Mouse (Mus musculus): ENCODE measurements around the gene Lrit2. TPM values are rescaled to one million over a fixed set of nuclear protein-coding genes. Genes with fewer than 3 reads are reported as not detected.

Gene Lrit2
- polyA plus RNA-seq, 1 experiment: not detected

- Histone ChIP-seq H3K4me1 (ENCODE audit: control insufficient read depth, insufficient read depth, low read length) (no peaks in the 10 kb centered on the region), H3K27ac (ENCODE audit: control insufficient read depth, insufficient read depth, low read depth, low read length, poor library complexity) (no peak overlapping the region)
- 34% methylated on average over 3 of the region's 3 CpGs for WGBS
Observed at GRCm38 (mm10) chr14:37102484-37102883, 34.8 kb downstream of the Lrit2 start.

GRCm38 (mm10) chr14:37104747-37105146, 37.0 kb downstream of the Lrit2 start:
- Histone ChIP-seq H3K4me1 (ENCODE audit: control insufficient read depth, insufficient read depth, low read length) (no peaks in the 10 kb centered on the region), H3K27ac (ENCODE audit: control insufficient read depth, insufficient read depth, low read depth, low read length, poor library complexity) (no peak overlapping the region), H3K4me3 (replicated peaks; ENCODE audit: control insufficient read depth, low read depth, low read length) (no peak overlapping the region)
- 68% methylated on average over 5 of the region's 5 CpGs for WGBS
- TF ChIP-seq CTCF (IDR thresholded peaks at IDR 0.05; ENCODE audit: control insufficient read depth, insufficient read depth, low read length) (no peak), POLR2A (IDR thresholded peaks at IDR 0.05; ENCODE audit: borderline replicate concordance, control insufficient read depth, low read depth, low read length) (no peak)

More at GRCm38 (mm10) chr14:37102484-37102883, 34.8 kb downstream of the Lrit2 start:
- no peak overlapping the region for H3K4me3 ChIP-seq (replicated peaks; ENCODE audit: control insufficient read depth, low read depth, low read length)
- TF ChIP-seq POLR2A (IDR thresholded peaks at IDR 0.05; ENCODE audit: borderline replicate concordance, control insufficient read depth, low read depth, low read length) (no peak), CTCF (IDR thresholded peaks at IDR 0.05; ENCODE audit: control insufficient read depth, insufficient read depth, low read length) (no peak)

- TF ChIP-seq POLR2A (IDR thresholded peaks at IDR 0.05; ENCODE audit: borderline replicate concordance, control insufficient read depth, low read depth, low read length) (no peak), CTCF (IDR thresholded peaks at IDR 0.05; ENCODE audit: control insufficient read depth, insufficient read depth, low read length) (no peak)
- WGBS: 45% methylated on average over 7 of the region's 7 CpGs
- Histone ChIP-seq H3K27ac (ENCODE audit: control insufficient read depth, insufficient read depth, low read depth, low read length, poor library complexity) (no peak overlapping the region), H3K4me1 (ENCODE audit: control insufficient read depth, insufficient read depth, low read length) (no peaks in the 10 kb centered on the region), H3K4me3 (replicated peaks; ENCODE audit: control insufficient read depth, low read depth, low read length) (no peak overlapping the region)
Observed at GRCm38 (mm10) chr14:37105846-37106245, 38.1 kb downstream of the Lrit2 start.

- no peak for TF ChIP-seq CTCF (IDR thresholded peaks at IDR 0.05; ENCODE audit: control insufficient read depth, insufficient read depth, low read length)
- TF ChIP-seq POLR2A (IDR thresholded peaks at IDR 0.05; ENCODE audit: borderline replicate concordance, control insufficient read depth, low read depth, low read length): no peak
- Histone ChIP-seq H3K4me1 (ENCODE audit: control insufficient read depth, insufficient read depth, low read length) (no peaks in the 10 kb centered on the region), H3K4me3 (replicated peaks; ENCODE audit: control insufficient read depth, low read depth, low read length) (no peak overlapping the region), H3K27ac (ENCODE audit: control insufficient read depth, insufficient read depth, low read depth, low read length, poor library complexity) (no peak overlapping the region)
- 26% methylated on average over 8 of the region's 8 CpGs for WGBS
Observed at GRCm38 (mm10) chr14:37109460-37109859, 41.7 kb downstream of the Lrit2 start.

- Histone ChIP-seq H3K4me3 (replicated peaks; ENCODE audit: control insufficient read depth, low read depth, low read length) (no peak overlapping the region), H3K27ac (ENCODE audit: control insufficient read depth, insufficient read depth, low read depth, low read length, poor library complexity) (no peak overlapping the region), H3K4me1 (ENCODE audit: control insufficient read depth, insufficient read depth, low read length) (no peaks in the 10 kb centered on the region)
- TF ChIP-seq CTCF (IDR thresholded peaks at IDR 0.05; ENCODE audit: control insufficient read depth, insufficient read depth, low read length) (no peak), POLR2A (IDR thresholded peaks at IDR 0.05; ENCODE audit: borderline replicate concordance, control insufficient read depth, low read depth, low read length) (no peak)
- 31% methylated on average over 9 of the region's 9 CpGs for WGBS
Observed at GRCm38 (mm10) chr14:37109975-37110374, 42.2 kb downstream of the Lrit2 start.

GRCm38 (mm10) chr14:37110456-37110855, 42.7 kb downstream of the Lrit2 start:
- whole genome bisulfite sequencing: 86% methylated on average over 2 of the region's 2 CpGs
- TF ChIP-seq POLR2A (IDR thresholded peaks at IDR 0.05; ENCODE audit: borderline replicate concordance, control insufficient read depth, low read depth, low read length) (no peak), CTCF (IDR thresholded peaks at IDR 0.05; ENCODE audit: control insufficient read depth, insufficient read depth, low read length) (no peak)
- H3K4me1 ChIP-seq (ENCODE audit: control insufficient read depth, insufficient read depth, low read length): no peaks in the 10 kb centered on the region
- H3K27ac ChIP-seq (ENCODE audit: control insufficient read depth, insufficient read depth, low read depth, low read length, poor library complexity): no peak overlapping the region
- H3K4me3 ChIP-seq (replicated peaks; ENCODE audit: control insufficient read depth, low read depth, low read length): no peak overlapping the region

GRCm38 (mm10) chr14:37111371-37111770, 43.6 kb downstream of the Lrit2 start:
- TF ChIP-seq POLR2A (IDR thresholded peaks at IDR 0.05; ENCODE audit: borderline replicate concordance, control insufficient read depth, low read depth, low read length) (no peak), CTCF (IDR thresholded peaks at IDR 0.05; ENCODE audit: control insufficient read depth, insufficient read depth, low read length) (no peak)
- H3K4me3 ChIP-seq (replicated peaks; ENCODE audit: control insufficient read depth, low read depth, low read length): no peak overlapping the region
- no peaks in the 10 kb centered on the region for H3K4me1 ChIP-seq (ENCODE audit: control insufficient read depth, insufficient read depth, low read length)
- no peak overlapping the region for H3K27ac ChIP-seq (ENCODE audit: control insufficient read depth, insufficient read depth, low read depth, low read length, poor library complexity)

GRCm38 (mm10) chr14:37112931-37113330, 45.2 kb downstream of the Lrit2 start:
- no peak for TF ChIP-seq CTCF (IDR thresholded peaks at IDR 0.05; ENCODE audit: control insufficient read depth, insufficient read depth, low read length)
- no peaks in the 10 kb centered on the region for H3K4me1 ChIP-seq (ENCODE audit: control insufficient read depth, insufficient read depth, low read length)
- H3K4me3 ChIP-seq (replicated peaks; ENCODE audit: control insufficient read depth, low read depth, low read length): no peak overlapping the region
- no peak overlapping the region for H3K27ac ChIP-seq (ENCODE audit: control insufficient read depth, insufficient read depth, low read depth, low read length, poor library complexity)
- WGBS: 79% methylated on average over 7 of the region's 7 CpGs

- H3K4me1 ChIP-seq (ENCODE audit: control insufficient read depth, insufficient read depth, low read length): no peaks in the 10 kb centered on the region
- 48% methylated on average over 3 of the region's 3 CpGs for WGBS
Observed at GRCm38 (mm10) chr14:37113922-37114321, 46.2 kb downstream of the Lrit2 start, which contains the start of gene 2610528A11Rik. Gene 2610528A11Rik, minus strand, starts transcription at chr14:37114022.

More at GRCm38 (mm10) chr14:37113922-37114321, 46.2 kb downstream of the Lrit2 start, which contains the start of gene 2610528A11Rik:
- Histone ChIP-seq H3K4me3 (replicated peaks; ENCODE audit: control insufficient read depth, low read depth, low read length) (no peak within 1 kb of the TSS), H3K27ac (ENCODE audit: control insufficient read depth, insufficient read depth, low read depth, low read length, poor library complexity) (no peak within 1 kb of the TSS)
- no peak for TF ChIP-seq POLR2A (IDR thresholded peaks at IDR 0.05; ENCODE audit: borderline replicate concordance, control insufficient read depth, low read depth, low read length)
- TF ChIP-seq CTCF (IDR thresholded peaks at IDR 0.05; ENCODE audit: control insufficient read depth, insufficient read depth, low read length): no peak

Measured in bone marrow, adult 2 months (tissue).